Mouse (Mus musculus): ENCODE data around the gene Pfn1. TPM values are rescaled to one million over a fixed set of nuclear protein-coding genes. Genes with fewer than 3 reads are reported as not detected.

The Pfn1 gene
- polyA plus RNA-seq, 1 experiment from 2014 or later: 2,065 TPM

DNA sequence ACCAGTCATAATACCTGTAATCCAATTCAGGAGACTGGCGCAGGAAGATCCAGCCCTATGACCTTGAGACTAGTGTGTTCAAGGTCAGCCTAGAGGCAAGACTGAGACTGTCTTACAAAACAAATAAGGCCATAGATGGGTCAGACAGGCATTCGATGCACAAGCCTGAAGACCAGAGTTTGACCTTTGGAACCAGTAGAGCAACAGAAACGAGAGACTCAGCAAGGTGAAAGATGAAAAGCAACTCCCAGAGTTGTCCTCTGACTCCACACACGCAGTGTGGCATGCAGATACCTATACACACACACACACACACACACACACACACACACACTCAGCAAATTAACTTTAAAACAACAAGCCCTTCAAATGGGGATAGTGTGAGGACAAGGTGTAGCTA, 27.6 kb downstream of the Pfn1 start:
- H3K4me1 ChIP-seq (ENCODE audit: control insufficient read depth, insufficient read depth, low read length): no peaks in the 10 kb centered on the region
- ATAC-seq (ENCODE audit: insufficient number of reproducible peaks, insufficient read depth, low FRiP score, low read depth): no peak
- no peaks in the 10 kb centered on the region for H3K27me3 ChIP-seq (ENCODE audit: control insufficient read depth, insufficient read depth, low read length)
- H3K27ac ChIP-seq (ENCODE audit: low read length): no peak overlapping the region
- H3K9me3 ChIP-seq (ENCODE audit: control insufficient read depth, low read depth, low read length): no peaks in the 10 kb centered on the region
- no peak overlapping the region for H3K9ac ChIP-seq (replicated peaks; ENCODE audit: low read depth, low read length)
- H3K4me2 ChIP-seq (replicated peaks; ENCODE audit: low read depth, low read length): no peak overlapping the region
- 58% methylated on average over 4 of the region's 4 CpGs for WGBS
- no peaks in the 10 kb centered on the region for H3K36me3 ChIP-seq (ENCODE audit: control insufficient read depth, insufficient read depth, low read length)
- H3K4me3 ChIP-seq (ENCODE audit: low read depth, low read length): no peak overlapping the region

DNA sequence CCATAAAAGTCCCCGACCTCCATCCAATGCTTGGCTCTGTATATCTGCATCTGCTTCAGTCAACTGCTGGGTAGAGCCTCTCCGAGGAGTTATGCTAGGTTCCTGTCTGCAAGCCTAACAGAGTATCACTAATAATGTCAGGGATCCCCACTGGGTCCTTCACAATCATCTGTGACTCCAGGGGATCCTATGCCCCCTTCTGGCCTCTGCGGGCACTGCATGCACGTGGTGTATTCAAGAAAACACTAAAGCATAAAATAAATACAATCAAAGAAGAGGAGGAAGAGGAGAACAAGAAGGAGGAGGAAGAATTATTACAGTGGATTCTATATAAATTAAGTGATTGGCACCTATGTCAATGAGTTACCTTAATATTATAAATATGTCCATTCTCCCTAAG, 29.0 kb downstream of the Pfn1 start:
- no peak overlapping the region for H3K9ac ChIP-seq (replicated peaks; ENCODE audit: low read depth, low read length)
- H3K4me2 ChIP-seq (replicated peaks; ENCODE audit: low read depth, low read length): no peak overlapping the region
- H3K27ac ChIP-seq (ENCODE audit: low read length): no peak overlapping the region
- H3K36me3 ChIP-seq (ENCODE audit: control insufficient read depth, insufficient read depth, low read length): no peaks in the 10 kb centered on the region
- H3K4me3 ChIP-seq (ENCODE audit: low read depth, low read length): no peak overlapping the region
- no peaks in the 10 kb centered on the region for H3K4me1 ChIP-seq (ENCODE audit: control insufficient read depth, insufficient read depth, low read length)
- 40% methylated on average over 4 of the region's 4 CpGs for WGBS
- H3K27me3 ChIP-seq (ENCODE audit: control insufficient read depth, insufficient read depth, low read length): no peaks in the 10 kb centered on the region
- H3K9me3 ChIP-seq (ENCODE audit: control insufficient read depth, low read depth, low read length): no peaks in the 10 kb centered on the region
- no peak for ATAC-seq (ENCODE audit: insufficient number of reproducible peaks, insufficient read depth, low FRiP score, low read depth)

- ATAC-seq (ENCODE audit: insufficient number of reproducible peaks, insufficient read depth, low FRiP score, low read depth): 0 out of 2 replicates have a peak, but pooled peaks have one; percentile 23
- no peaks in the 10 kb centered on the region for H3K9me3 ChIP-seq (ENCODE audit: control insufficient read depth, low read depth, low read length)
- H3K36me3 ChIP-seq (ENCODE audit: control insufficient read depth, insufficient read depth, low read length): no peaks in the 10 kb centered on the region
- H3K4me2 ChIP-seq (replicated peaks; ENCODE audit: low read depth, low read length): no peak overlapping the region
- WGBS: 72% methylated on average over 10 of the region's 10 CpGs
- H3K4me1 ChIP-seq (ENCODE audit: control insufficient read depth, insufficient read depth, low read length): no peaks in the 10 kb centered on the region
- no peak overlapping the region for H3K27ac ChIP-seq (ENCODE audit: low read length)
- H3K9ac ChIP-seq (replicated peaks; ENCODE audit: low read depth, low read length): no peak overlapping the region
- no peaks in the 10 kb centered on the region for H3K27me3 ChIP-seq (ENCODE audit: control insufficient read depth, insufficient read depth, low read length)
- no peak overlapping the region for H3K4me3 ChIP-seq (ENCODE audit: low read depth, low read length)
Observed at GRCm38 (mm10) chr11:70623053-70623742, 31.2 kb downstream of the Pfn1 start.

- Histone ChIP-seq H3K4me3 (ENCODE audit: low read depth, low read length) (no peak overlapping the region), H3K9ac (replicated peaks; ENCODE audit: low read depth, low read length) (no peak overlapping the region), H3K4me2 (replicated peaks; ENCODE audit: low read depth, low read length) (no peak overlapping the region), H3K36me3 (ENCODE audit: control insufficient read depth, insufficient read depth, low read length) (no peaks in the 10 kb centered on the region), H3K27me3 (ENCODE audit: control insufficient read depth, insufficient read depth, low read length) (no peaks in the 10 kb centered on the region), H3K27ac (ENCODE audit: low read length) (no peak overlapping the region), H3K4me1 (ENCODE audit: control insufficient read depth, insufficient read depth, low read length) (no peaks in the 10 kb centered on the region), H3K9me3 (ENCODE audit: control insufficient read depth, low read depth, low read length) (no peaks in the 10 kb centered on the region)
- 35% methylated on average over 7 of the region's 7 CpGs for WGBS
- ATAC-seq (ENCODE audit: insufficient number of reproducible peaks, insufficient read depth, low FRiP score, low read depth): no peak; the same call in 1 of the 2 replicates
Observed at GRCm38 (mm10) chr11:70621972-70622814, 32.3 kb downstream of the Pfn1 start.

DNA sequence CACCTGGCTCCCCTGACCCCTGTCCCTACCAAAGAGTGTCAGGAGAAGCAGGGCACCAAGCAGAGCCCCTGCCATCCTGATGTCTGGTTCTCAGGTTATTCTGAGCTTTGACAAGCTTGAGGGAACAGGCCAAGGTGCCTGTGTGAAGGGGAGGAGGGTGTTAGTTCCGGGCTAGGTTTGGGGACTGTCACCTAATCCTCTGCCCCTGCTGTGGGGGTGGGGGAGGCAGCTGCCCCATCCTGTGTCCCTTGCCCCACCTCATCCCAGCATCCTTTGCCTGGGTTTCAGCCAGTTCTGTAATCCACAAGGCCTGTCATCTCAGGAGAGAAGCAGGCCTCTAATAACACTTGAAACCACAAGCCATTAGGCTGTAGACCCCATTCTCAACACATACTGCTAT, 35.3 kb downstream of the Pfn1 start, which contains the start of gene Chrne:
Gene Chrne (minus strand): TSS at position 116 of the 400 bp plus-strand sequence.
- Histone ChIP-seq H3K4me2 (replicated peaks; ENCODE audit: low read depth, low read length) (no peak within 1 kb of the TSS), H3K4me1 (ENCODE audit: control insufficient read depth, insufficient read depth, low read length) (peaks cover 4% of the 10 kb centered on the region; the same call in 1 of the 2 replicates), H3K27me3 (ENCODE audit: control insufficient read depth, insufficient read depth, low read length) (no peaks in the 10 kb centered on the region), H3K36me3 (ENCODE audit: control insufficient read depth, insufficient read depth, low read length) (no peaks in the 10 kb centered on the region), H3K4me3 (ENCODE audit: low read depth, low read length) (no peak within 1 kb of the TSS), H3K9me3 (ENCODE audit: control insufficient read depth, low read depth, low read length) (no peaks in the 10 kb centered on the region), H3K27ac (ENCODE audit: low read length) (no peak within 1 kb of the TSS), H3K9ac (replicated peaks; ENCODE audit: low read depth, low read length) (no peak within 1 kb of the TSS)
- ATAC-seq (ENCODE audit: insufficient number of reproducible peaks, insufficient read depth, low FRiP score, low read depth): no peak
- WGBS: 37% methylated on average over 1 of the region's 1 CpGs

DNA sequence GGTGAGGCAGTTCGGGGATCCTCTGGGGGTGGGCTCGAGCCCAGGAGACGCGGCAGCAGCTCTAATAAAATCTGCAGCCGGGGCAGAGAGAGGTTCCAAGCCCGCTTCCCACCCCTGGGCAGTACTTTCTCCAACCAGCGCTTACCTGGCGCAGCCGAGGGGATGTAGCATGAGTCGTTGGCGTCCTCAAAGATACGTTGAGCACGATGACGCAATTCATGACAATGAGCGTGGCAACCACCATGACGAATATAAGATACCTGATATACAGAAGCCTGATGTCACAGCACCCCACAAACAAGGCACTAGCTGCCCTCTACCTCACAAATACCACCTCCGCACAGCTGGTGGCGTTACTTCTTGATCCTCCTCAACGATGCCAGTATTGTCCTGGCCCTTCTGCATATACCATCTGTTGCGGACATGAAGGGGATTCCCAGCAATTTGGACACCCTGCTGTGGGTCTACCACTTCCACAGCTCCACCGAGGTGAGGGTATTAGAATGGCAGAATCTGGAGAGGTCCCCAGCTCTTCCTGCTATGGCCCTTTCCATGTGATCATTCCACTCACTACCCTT, 38.8 kb downstream of the Pfn1 start, which contains the start of gene 4930544D05Rik:
Gene 4930544D05Rik (plus strand): TSS at position 333 of the 578 bp plus-strand sequence.
- Histone ChIP-seq H3K36me3 (ENCODE audit: control insufficient read depth, insufficient read depth, low read length) (peaks cover 18% of the 10 kb centered on the region), H3K4me1 (ENCODE audit: control insufficient read depth, insufficient read depth, low read length) (peaks cover 4% of the 10 kb centered on the region; the same call in 1 of the 2 replicates), H3K9ac (replicated peaks; ENCODE audit: low read depth, low read length) (peak within 1 kb of the TSS; percentile 45; the same call in 1 of the 2 replicates), H3K27me3 (ENCODE audit: control insufficient read depth, insufficient read depth, low read length) (no peaks in the 10 kb centered on the region), H3K4me3 (ENCODE audit: low read depth, low read length) (peak within 1 kb of the TSS; percentile 25), H3K4me2 (replicated peaks; ENCODE audit: low read depth, low read length) (peak within 1 kb of the TSS; percentile 87), H3K9me3 (ENCODE audit: control insufficient read depth, low read depth, low read length) (no peaks in the 10 kb centered on the region), H3K27ac (ENCODE audit: low read length) (peak within 1 kb of the TSS; percentile 35; the same call in 1 of the 2 replicates)
- no peak for ATAC-seq (ENCODE audit: insufficient number of reproducible peaks, insufficient read depth, low FRiP score, low read depth)
- WGBS: 14% methylated on average over 21 of the region's 21 CpGs

- Histone ChIP-seq H3K36me3 (ENCODE audit: control insufficient read depth, insufficient read depth, low read length) (peaks cover 21% of the 10 kb centered on the region), H3K4me2 (replicated peaks; ENCODE audit: low read depth, low read length) (peak overlapping the region; percentile 87), H3K9me3 (ENCODE audit: control insufficient read depth, low read depth, low read length) (no peaks in the 10 kb centered on the region), H3K27ac (ENCODE audit: low read length) (peak overlapping the region; percentile 35; the same call in 1 of the 2 replicates), H3K4me3 (ENCODE audit: low read depth, low read length) (peak overlapping the region; percentile 25), H3K9ac (replicated peaks; ENCODE audit: low read depth, low read length) (peak overlapping the region; percentile 45; the same call in 1 of the 2 replicates), H3K4me1 (ENCODE audit: control insufficient read depth, insufficient read depth, low read length) (peaks cover 4% of the 10 kb centered on the region; the same call in 1 of the 2 replicates), H3K27me3 (ENCODE audit: control insufficient read depth, insufficient read depth, low read length) (no peaks in the 10 kb centered on the region)
- under 1% methylated on average over 17 of the region's 17 CpGs for WGBS
- peak; percentile 92 for ATAC-seq (ENCODE audit: insufficient number of reproducible peaks, insufficient read depth, low FRiP score, low read depth)
Observed at GRCm38 (mm10) chr11:70615074-70615473, 39.4 kb downstream of the Pfn1 start.

DNA sequence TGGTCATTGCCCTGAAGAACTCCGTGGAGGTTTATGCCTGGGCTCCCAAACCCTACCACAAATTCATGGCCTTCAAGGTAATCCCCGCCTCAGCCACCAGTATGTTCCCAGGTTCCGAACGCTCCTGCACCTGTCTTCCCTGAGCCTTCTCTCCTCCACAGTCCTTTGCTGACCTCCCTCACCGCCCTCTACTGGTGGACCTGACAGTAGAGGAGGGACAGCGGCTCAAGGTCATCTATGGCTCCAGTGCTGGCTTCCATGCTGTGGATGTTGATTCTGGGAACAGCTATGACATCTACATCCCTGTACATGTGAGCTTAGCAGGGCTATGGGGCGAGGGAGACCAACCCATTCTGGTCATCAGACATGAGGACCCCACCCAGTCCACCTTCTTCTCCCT, 41.9 kb downstream of the Pfn1 start:
- no peaks in the 10 kb centered on the region for H3K9me3 ChIP-seq (ENCODE audit: control insufficient read depth, low read depth, low read length)
- 74% methylated on average over 7 of the region's 7 CpGs for WGBS
- no peak overlapping the region for H3K9ac ChIP-seq (replicated peaks; ENCODE audit: low read depth, low read length)
- H3K36me3 ChIP-seq (ENCODE audit: control insufficient read depth, insufficient read depth, low read length): peaks cover 37% of the 10 kb centered on the region
- H3K27me3 ChIP-seq (ENCODE audit: control insufficient read depth, insufficient read depth, low read length): no peaks in the 10 kb centered on the region
- H3K27ac ChIP-seq (ENCODE audit: low read length): no peak overlapping the region
- no peak overlapping the region for H3K4me2 ChIP-seq (replicated peaks; ENCODE audit: low read depth, low read length)
- H3K4me3 ChIP-seq (ENCODE audit: low read depth, low read length): no peak overlapping the region
- H3K4me1 ChIP-seq (ENCODE audit: control insufficient read depth, insufficient read depth, low read length): peaks cover 4% of the 10 kb centered on the region; the same call in 1 of the 2 replicates
- no peak for ATAC-seq (ENCODE audit: insufficient number of reproducible peaks, insufficient read depth, low FRiP score, low read depth)

Measured in stomach, embryonic 14.5 days (tissue).